Mouse (Mus musculus): ENCODE measurements around the gene Adam8. TPM values are rescaled to one million over a fixed set of nuclear protein-coding genes. Genes with fewer than 3 reads are reported as not detected.
A peak's percentile ranks its signal among the peaks of the same experiment; 100 is the strongest.

Gene Adam8
- polyA plus RNA-seq, 3 experiments from 2014 or later = 8.8 to 59.4 (median 13.1) TPM

DNA sequence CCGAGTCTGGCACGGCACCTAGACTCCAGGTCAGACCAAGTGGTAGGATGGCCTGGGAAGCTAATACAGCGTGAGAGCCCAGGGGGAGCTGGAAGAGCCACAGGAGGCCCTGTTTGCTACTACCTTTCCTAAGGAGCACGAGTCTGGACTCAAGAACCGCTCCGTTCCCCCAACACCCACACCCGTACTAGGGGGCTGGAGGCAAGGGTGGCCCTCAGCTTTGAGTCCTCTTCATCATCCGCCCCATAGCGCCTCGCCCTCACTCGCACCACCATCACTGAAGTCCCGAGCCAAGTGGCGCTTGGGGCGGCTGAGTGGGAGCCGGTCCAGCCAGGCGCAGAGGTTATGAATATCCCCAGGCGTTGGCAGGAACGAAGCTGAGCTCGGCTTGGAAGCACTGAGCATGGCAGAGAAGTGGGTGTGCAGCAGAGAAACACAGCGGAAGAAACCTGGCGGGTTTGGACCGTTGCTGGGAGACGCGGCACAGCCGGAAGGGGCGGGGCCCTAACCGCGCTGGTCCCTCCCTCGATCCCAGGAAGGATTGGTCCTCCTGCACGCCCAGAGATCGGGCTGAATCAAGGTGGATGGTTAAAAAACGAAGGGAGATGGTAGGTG, 14.0 kb downstream of the Adam8 start, which contains the start of gene 6430531B16Rik:
Gene 6430531B16Rik, minus strand, starts transcription at position 478 of the 615 bp plus-strand sequence.
- ATAC-seq = peak; percentile 93

DNA sequence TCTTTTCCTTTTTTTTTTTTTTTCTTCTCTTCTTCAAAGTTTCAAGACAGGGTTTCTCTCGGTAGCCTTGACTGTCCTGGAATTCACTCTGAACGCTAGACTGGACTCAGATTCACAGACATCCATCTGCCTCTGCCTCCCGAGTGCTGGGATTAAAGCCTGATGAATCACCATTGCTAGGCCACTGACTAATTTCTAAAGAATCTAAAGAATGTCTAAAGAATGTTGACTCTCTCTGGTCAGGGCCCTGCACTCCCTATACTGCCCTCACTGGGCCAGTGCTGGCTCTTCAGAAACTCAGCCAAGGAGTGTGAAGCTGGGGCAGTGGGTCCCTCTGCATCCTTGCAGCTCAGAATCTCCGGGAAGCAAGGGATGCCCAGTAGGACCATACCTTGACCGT, 16.9 kb downstream of the Adam8 start:
- no peak for ATAC-seq

- peak; percentile 62 for ATAC-seq
Measured at GRCm38 (mm10) chr7:139974307-139974706, 18.1 kb downstream of the Adam8 start.

- ATAC-seq = no peak
Measured at GRCm38 (mm10) chr7:139972923-139973331, 19.4 kb downstream of the Adam8 start.

- peak; percentile 8 for ATAC-seq
Measured at GRCm38 (mm10) chr7:139971436-139971835, 20.9 kb downstream of the Adam8 start.

DNA sequence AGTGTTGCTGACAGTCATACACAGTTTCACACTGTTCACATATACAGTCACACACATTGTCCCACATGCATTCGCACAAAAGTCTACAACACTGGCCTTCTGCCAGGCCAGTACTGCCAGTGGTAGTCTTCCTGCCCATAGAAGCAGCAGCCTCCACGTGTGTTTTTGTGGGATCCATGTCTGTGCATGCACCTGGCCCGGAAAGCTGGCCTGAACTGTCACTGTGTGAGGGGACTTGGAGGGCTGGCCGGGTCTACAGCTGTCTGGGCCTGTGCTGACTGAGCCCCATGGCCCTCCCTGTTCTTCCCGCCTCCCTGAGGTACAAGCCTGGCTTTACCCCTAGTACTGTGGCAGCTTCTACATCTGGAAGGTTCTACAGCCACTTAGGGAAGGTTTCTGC, 21.4 kb downstream of the Adam8 start:
- ATAC-seq = no peak

DNA sequence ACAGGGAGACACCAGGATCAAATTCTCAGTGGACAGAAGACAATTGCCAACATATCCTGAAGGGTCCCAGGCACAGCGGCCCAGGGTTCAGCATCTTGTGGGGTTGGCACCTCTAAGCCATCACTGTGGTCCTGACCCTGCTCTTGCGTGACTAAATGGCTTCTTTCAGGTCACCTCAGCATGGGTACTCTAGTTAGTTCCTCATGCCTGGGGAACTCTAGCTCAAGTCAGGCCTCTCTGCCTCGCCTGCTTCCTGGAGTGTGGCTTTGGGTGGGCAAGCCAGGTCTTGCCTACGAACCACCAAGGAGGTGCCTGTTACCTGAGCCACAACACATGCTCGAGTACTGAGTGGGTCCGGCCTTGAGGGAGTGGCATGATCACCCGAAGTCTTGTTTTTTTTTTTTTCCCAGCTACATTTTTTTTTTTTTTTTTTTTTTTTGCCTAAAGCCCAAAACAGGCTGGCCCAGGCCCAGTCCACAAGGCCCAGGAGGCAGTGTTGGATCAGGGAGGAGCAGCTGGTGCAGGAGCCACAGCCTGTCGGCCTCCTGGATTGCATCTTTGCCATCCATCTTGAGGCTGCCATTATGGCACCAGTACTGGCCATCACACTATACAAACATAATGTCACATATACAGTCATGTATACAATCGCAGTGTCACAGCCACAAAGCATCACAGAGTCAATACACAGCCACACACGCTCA, 22.0 kb downstream of the Adam8 start:
- ATAC-seq = no peak

- ATAC-seq = no peak
Measured at GRCm38 (mm10) chr7:139969348-139970130, 22.8 kb downstream of the Adam8 start.

- ATAC-seq = peak; percentile 93
Measured at GRCm38 (mm10) chr7:139968428-139968827, 23.9 kb downstream of the Adam8 start.

DNA sequence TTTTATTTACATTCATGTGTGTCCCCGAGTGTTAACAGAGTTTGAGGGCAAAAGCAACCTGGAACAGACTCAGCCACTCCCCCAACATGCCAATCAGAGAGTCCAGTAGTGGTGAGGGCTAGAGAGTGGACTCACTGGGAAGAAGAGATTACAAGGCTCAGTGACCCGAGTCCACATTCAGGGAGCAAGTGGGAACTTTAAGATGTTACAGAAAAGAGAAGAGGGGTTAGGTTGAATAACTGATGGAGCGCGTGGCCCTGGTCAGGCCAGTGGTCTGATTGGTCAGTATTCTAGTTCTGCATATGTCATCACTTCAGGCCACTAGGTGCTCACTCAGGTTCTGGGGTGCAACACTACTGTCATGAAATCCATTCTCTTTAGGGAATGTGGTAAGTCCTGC, 25.2 kb downstream of the Adam8 start:
- ATAC-seq = no peak

DNA sequence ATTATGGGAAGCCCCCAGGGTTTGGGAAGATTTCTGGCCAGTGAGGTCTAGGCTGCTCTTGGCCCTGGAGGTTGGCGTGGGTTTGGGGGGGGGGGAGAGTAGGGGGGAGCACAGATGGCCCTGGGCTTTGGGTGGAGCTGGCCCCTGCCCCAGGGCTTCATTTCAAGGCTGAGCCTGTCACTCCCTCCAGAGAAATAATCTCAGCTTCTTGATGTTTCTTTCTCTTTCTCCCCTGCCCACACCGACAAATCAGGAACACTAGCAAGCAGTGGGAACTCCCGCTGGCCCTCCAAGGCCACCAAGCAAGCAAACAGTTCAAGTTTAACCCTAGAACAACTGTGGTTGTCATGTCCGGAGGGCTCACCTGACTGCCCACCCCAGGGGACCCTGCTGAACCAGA, 28.5 kb downstream of the Adam8 start:
- no peak for ATAC-seq

DNA sequence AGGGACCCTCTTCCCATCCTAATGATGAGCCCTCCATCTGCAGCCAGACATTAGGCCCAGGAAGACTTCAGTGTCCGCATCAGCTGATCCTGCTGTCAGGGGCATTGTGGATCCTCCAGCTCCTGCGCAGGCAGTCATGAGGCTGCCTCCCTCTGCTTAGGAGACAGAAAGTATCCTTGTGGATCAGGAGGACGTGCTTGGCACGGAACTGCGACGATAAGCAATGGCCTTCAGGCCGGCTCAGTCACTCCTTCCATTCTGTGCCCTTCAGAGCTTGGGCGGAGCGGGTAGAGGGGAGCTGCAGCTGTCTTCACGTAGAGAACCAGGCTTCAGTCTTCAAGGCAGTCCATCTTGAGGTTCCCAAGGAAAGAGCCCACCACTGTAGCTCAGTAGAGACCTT, 31.2 kb downstream of the Adam8 start:
- ATAC-seq = no peak

- no peak for ATAC-seq
Measured at GRCm38 (mm10) chr7:139957958-139958357, 34.4 kb downstream of the Adam8 start.

GRCm38 (mm10) chr7:139957437-139957836, 34.9 kb downstream of the Adam8 start:
- no peak for ATAC-seq

DNA sequence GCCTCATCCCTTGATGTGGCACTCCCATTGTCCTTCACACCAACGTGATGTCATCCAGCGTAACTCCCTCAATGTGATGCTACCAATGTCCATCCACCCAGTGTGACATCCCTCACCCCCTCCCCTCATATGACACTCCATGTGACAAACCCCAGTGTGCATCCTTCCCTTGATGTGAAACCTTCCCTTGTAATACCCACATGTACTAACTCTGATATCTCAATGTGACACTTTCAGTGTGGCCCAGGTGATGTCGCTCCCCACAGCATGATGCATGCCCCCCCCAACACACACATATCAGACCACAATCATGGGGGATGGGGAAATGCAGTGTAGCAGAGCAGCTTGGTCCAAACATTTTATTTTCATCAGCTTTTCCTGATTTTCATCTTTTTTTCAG, 35.7 kb downstream of the Adam8 start:
- ATAC-seq = no peak

GRCm38 (mm10) chr7:139955505-139955904, 36.9 kb downstream of the Adam8 start:
- no peak for ATAC-seq

DNA sequence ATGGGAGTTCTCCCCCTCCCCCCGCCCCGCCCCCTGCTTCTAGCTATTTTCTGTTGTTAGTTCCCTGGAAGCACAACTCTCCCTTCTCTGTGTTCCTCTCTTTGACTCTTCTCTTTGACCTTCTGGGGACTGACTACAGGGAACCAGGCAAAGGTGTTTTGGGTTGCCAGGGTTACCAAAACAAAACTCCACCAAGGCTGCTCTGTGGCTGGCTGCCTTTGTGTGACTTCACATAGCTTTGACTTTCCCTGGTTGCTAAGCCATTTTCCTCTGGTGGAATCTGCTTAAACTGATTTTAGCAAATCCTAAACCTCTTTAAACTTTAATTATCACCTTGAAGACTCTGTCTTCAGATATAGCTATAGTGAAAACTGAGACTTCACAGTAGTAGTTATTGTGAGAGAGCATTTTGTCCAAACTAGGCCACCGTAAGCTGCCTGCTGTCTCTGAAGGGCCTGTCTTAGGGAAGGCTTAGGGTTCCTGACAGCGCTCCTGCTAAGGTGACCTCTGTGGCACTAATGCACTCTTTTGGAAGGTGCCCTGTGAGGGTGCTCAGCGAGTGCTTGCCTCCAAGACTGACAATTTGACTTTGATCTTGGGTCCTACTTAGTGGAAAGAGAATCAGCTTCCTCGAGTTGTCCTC, 40.2 kb downstream of the Adam8 start:
- no peak for ATAC-seq

DNA sequence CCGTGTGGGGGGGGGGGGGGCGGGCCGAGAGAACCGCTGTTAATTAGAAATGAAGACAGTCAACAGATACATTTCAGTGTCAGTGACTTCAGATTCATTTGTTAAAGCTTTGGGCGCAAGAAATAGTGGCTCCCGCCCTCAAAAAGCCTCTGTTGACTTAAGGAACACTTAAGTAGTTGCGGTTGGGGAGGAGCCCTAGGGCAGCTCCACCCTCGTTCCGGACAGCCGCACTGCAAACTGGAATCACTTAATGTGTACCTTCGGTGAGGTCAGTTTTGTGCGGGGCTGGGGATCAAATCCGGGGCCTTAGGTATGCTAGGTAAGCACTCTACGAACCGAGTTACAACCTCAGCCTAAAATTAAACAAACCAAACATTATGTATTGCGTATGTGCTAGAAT, 41.3 kb downstream of the Adam8 start:
- peak; percentile 36 for ATAC-seq

- peak; percentile 80 for ATAC-seq
Measured at GRCm38 (mm10) chr7:139950283-139950971, 41.9 kb downstream of the Adam8 start.

DNA sequence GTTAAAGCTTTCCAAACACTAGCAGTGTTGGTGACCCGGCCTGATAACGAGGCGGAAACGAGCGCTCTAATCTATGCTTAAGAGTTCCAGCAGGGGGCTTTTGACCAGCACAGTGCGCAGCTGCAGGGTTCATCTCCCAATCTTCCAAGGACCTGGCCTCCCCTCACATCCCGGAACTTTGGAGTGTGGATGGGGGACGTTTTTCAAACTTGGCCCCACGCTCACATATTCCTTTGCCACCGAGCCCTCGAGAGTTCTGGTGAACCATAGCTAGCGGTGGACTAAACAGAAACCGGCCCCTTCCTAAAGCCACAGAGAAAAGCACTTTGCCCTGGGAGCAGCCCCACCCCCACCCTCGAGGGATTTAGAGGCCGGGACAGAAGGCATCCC, 42.5 kb downstream of the Adam8 start:
- peak; percentile 62 for ATAC-seq

GRCm38 (mm10) chr7:139946032-139946431, 46.3 kb downstream of the Adam8 start:
- no peak for ATAC-seq

GRCm38 (mm10) chr7:139945516-139945915, 46.8 kb downstream of the Adam8 start:
- ATAC-seq = no peak

All from inflammation-experienced regulatory T-cells, adult 6 months (primary cell).